Mouse (Mus musculus): ENCODE results near the gene Olfr142.
"Not testable (repeated sequence)": the region's sequence is repeated elsewhere in the genome, so short reads cannot be mapped to it uniquely, and the experiment has no call there.

The Olfr142 gene

DNA sequence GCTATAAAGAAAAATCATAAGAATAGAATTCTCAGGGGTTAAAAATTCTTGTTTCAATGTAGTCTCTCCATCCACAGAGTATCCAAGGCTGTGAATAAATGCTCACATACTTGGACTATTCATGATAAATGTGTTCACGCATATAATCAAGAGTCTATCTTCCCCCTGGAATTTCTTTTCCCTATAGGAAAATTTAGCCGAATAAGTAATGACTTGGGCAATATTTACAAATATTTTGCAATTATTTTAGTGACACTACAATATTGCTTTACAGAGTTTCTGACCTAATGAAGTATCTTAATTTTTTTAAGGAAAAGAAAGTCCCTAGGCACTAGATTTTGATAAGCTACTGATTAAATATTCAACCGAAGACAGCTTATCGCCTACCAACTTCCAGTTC lies at the start of gene Olfr142:
TSS of gene Olfr142 (minus strand) at position 101 of the 400 bp plus-strand sequence.
- in situ Hi-C loops (cut with MboI), result no loop called here

GRCm38 (mm10) chr2:90292741-90293140 lies 35.3 kb upstream of the Olfr142 start, which contains the start of gene Olfr1272:
TSS of gene Olfr1272 (minus strand) at chr2:90292841.
- in situ Hi-C loops (cut with MboI), result no loop called here

GRCm38 (mm10) chr2:90270932-90271331 lies 13.5 kb upstream of the Olfr142 start, which contains the start of gene Olfr1271:
TSS of gene Olfr1271 (minus strand) at chr2:90271032.
- in situ Hi-C loops (cut with MboI), result no loop called here

GRCm38 (mm10) chr2:90224393-90224792 lies 33.0 kb downstream of the Olfr142 start, which contains the start of gene Olfr1506:
TSS of gene Olfr1506 (minus strand) at chr2:90224493.
- in situ Hi-C loops (cut with MboI), result not testable (repeated sequence)
